Mouse (Mus musculus): ENCODE measurements at regions not wholly inside any gene's neighbourhood (a gene's known extent, or its start where the extent isn't known, plus 50 kb on each side); places are given as distances from the start of the nearest gene placed in this dataset.

GRCm38 (mm10) chr1:41604996-41605747 lies 799.8 kb downstream of the Tmem182 start:
- no peak for TF ChIP-seq EP300 (IDR thresholded peaks at IDR 0.05; ENCODE audit: low read depth)
- no peak for TF ChIP-seq CTCF (IDR thresholded peaks at IDR 0.05; ENCODE audit: low read depth)
- no peak overlapping the region for H3K27ac ChIP-seq (ENCODE audit: low read depth)
- no peaks in the 10 kb centered on the region for H3K9me3 ChIP-seq (replicated peaks; ENCODE audit: control insufficient read depth, low read length)
- 83% methylated on average over 14 of the region's 14 CpGs for WGBS
- no peak overlapping the region for H3K9ac ChIP-seq (replicated peaks; ENCODE audit: low read depth, low read length)
- H3K36me3 ChIP-seq (replicated peaks; ENCODE audit: control insufficient read depth, insufficient read depth, low read length): no peaks in the 10 kb centered on the region
- H3K4me3 ChIP-seq (ENCODE audit: low read depth, low read length): no peak overlapping the region
- ATAC-seq (ENCODE audit: insufficient read depth, low read depth): no peak
- no peak for DNase-seq (ENCODE audit: low spot score)
- H3K27me3 ChIP-seq (ENCODE audit: control insufficient read depth, insufficient read depth, low read length): no peaks in the 10 kb centered on the region
- no peak overlapping the region for H3K4me2 ChIP-seq (ENCODE audit: low read depth, low read length)
- no peaks in the 10 kb centered on the region for H3K4me1 ChIP-seq (ENCODE audit: control insufficient read depth, insufficient read depth)

- Histone ChIP-seq H3K4me1 (ENCODE audit: control insufficient read depth, insufficient read depth) (no peaks in the 10 kb centered on the region), H3K27me3 (ENCODE audit: control insufficient read depth, insufficient read depth, low read length) (no peaks in the 10 kb centered on the region), H3K9me3 (replicated peaks; ENCODE audit: control insufficient read depth, low read length) (no peaks in the 10 kb centered on the region), H3K4me3 (ENCODE audit: low read depth, low read length) (no peak overlapping the region), H3K9ac (replicated peaks; ENCODE audit: low read depth, low read length) (no peak overlapping the region), H3K27ac (ENCODE audit: low read depth) (no peak overlapping the region), H3K4me2 (ENCODE audit: low read depth, low read length) (no peak overlapping the region), H3K36me3 (replicated peaks; ENCODE audit: control insufficient read depth, insufficient read depth, low read length) (no peaks in the 10 kb centered on the region)
- DNase-seq (ENCODE audit: low spot score) (no peak), ATAC-seq (ENCODE audit: insufficient read depth, low read depth) (no peak)
- TF ChIP-seq EP300 (IDR thresholded peaks at IDR 0.05; ENCODE audit: low read depth) (no peak), CTCF (IDR thresholded peaks at IDR 0.05; ENCODE audit: low read depth) (no peak)
- WGBS: 40% methylated on average over 3 of the region's 3 CpGs
These were observed 800.3 kb downstream of the Tmem182 start for GRCm38 (mm10) chr1:41605748-41606131.

GRCm38 (mm10) chr1:41610783-41611182 lies 805.4 kb downstream of the Tmem182 start:
- 76% methylated on average over 8 of the region's 8 CpGs for WGBS
- TF ChIP-seq EP300 (IDR thresholded peaks at IDR 0.05; ENCODE audit: low read depth) (no peak), CTCF (IDR thresholded peaks at IDR 0.05; ENCODE audit: low read depth) (no peak)
- Histone ChIP-seq H3K9me3 (replicated peaks; ENCODE audit: control insufficient read depth, low read length) (no peaks in the 10 kb centered on the region), H3K27ac (ENCODE audit: low read depth) (no peak overlapping the region), H3K4me3 (ENCODE audit: low read depth, low read length) (no peak overlapping the region), H3K9ac (replicated peaks; ENCODE audit: low read depth, low read length) (no peak overlapping the region), H3K4me2 (ENCODE audit: low read depth, low read length) (no peak overlapping the region), H3K36me3 (replicated peaks; ENCODE audit: control insufficient read depth, insufficient read depth, low read length) (no peaks in the 10 kb centered on the region), H3K4me1 (ENCODE audit: control insufficient read depth, insufficient read depth) (no peaks in the 10 kb centered on the region), H3K27me3 (ENCODE audit: control insufficient read depth, insufficient read depth, low read length) (no peaks in the 10 kb centered on the region)
- no peak for ATAC-seq (ENCODE audit: insufficient read depth, low read depth)
- DNase-seq (ENCODE audit: low spot score): no peak

GRCm38 (mm10) chr1:41651804-41652203 lies 846.4 kb downstream of the Tmem182 start:
- H3K9me3 ChIP-seq (replicated peaks; ENCODE audit: control insufficient read depth, low read length): no peaks in the 10 kb centered on the region
- peaks cover 16% of the 10 kb centered on the region for H3K4me1 ChIP-seq (ENCODE audit: control insufficient read depth, insufficient read depth)
- ATAC-seq (ENCODE audit: insufficient read depth, low read depth) (peak; percentile 17; the same call in 1 of the 2 replicates), DNase-seq (ENCODE audit: low spot score) (no peak)
- peak overlapping the region; percentile 1; the same call in 1 of the 2 replicates for H3K4me2 ChIP-seq (ENCODE audit: low read depth, low read length)
- 30% methylated on average over 9 of the region's 9 CpGs for WGBS
- peak overlapping the region; percentile 69; the same call in 1 of the 2 replicates for H3K27ac ChIP-seq (ENCODE audit: low read depth)
- no peak overlapping the region for H3K4me3 ChIP-seq (ENCODE audit: low read depth, low read length)
- TF ChIP-seq CTCF (IDR thresholded peaks at IDR 0.05; ENCODE audit: low read depth) (no peak), EP300 (IDR thresholded peaks at IDR 0.05; ENCODE audit: low read depth) (no peak)
- H3K27me3 ChIP-seq (ENCODE audit: control insufficient read depth, insufficient read depth, low read length): no peaks in the 10 kb centered on the region
- H3K36me3 ChIP-seq (replicated peaks; ENCODE audit: control insufficient read depth, insufficient read depth, low read length): no peaks in the 10 kb centered on the region
- H3K9ac ChIP-seq (replicated peaks; ENCODE audit: low read depth, low read length): no peak overlapping the region

GRCm38 (mm10) chr1:41652210-41652609 lies 846.8 kb downstream of the Tmem182 start:
- 41% methylated on average over 3 of the region's 3 CpGs for WGBS
- peak overlapping the region; percentile 69 for H3K27ac ChIP-seq (ENCODE audit: low read depth)

More at GRCm38 (mm10) chr1:41652210-41652609, 846.8 kb downstream of the Tmem182 start:
- Histone ChIP-seq H3K9ac (replicated peaks; ENCODE audit: low read depth, low read length) (no peak overlapping the region), H3K4me3 (ENCODE audit: low read depth, low read length) (no peak overlapping the region), H3K4me2 (ENCODE audit: low read depth, low read length) (peak overlapping the region; percentile 20; the same call in 1 of the 2 replicates), H3K36me3 (replicated peaks; ENCODE audit: control insufficient read depth, insufficient read depth, low read length) (no peaks in the 10 kb centered on the region), H3K4me1 (ENCODE audit: control insufficient read depth, insufficient read depth) (peaks cover 16% of the 10 kb centered on the region), H3K9me3 (replicated peaks; ENCODE audit: control insufficient read depth, low read length) (no peaks in the 10 kb centered on the region), H3K27me3 (ENCODE audit: control insufficient read depth, insufficient read depth, low read length) (no peaks in the 10 kb centered on the region)
- DNase-seq (ENCODE audit: low spot score) (no peak), ATAC-seq (ENCODE audit: insufficient read depth, low read depth) (no peak)
- TF ChIP-seq CTCF (IDR thresholded peaks at IDR 0.05; ENCODE audit: low read depth) (no peak), EP300 (IDR thresholded peaks at IDR 0.05; ENCODE audit: low read depth) (no peak)

All from heart, postnatal 0 days (tissue).